Mouse (Mus musculus): ENCODE results near the gene Coa5.

The Coa5 gene

GRCm38 (mm10) chr1:37429366-37430296, at the start of gene Coa5, which contains the start of gene Unc50:
Gene Coa5, minus strand, starts transcription at chr1:37430103.
Gene Unc50, plus strand, starts transcription at chr1:37430139.
- DNase-seq = peak; percentile 89

- no peak for DNase-seq
These were observed 49.2 kb upstream of the Coa5 start for GRCm38 (mm10) chr1:37479074-37479473.

- no peak for DNase-seq
These were observed 48.5 kb upstream of the Coa5 start for GRCm38 (mm10) chr1:37478416-37478815.

- no peak for DNase-seq
These were observed 48.0 kb upstream of the Coa5 start for GRCm38 (mm10) chr1:37477928-37478327.

- DNase-seq = no peak
These were observed 47.3 kb upstream of the Coa5 start for GRCm38 (mm10) chr1:37477250-37477649.

GRCm38 (mm10) chr1:37475312-37475711, 45.4 kb upstream of the Coa5 start:
- no peak for DNase-seq

GRCm38 (mm10) chr1:37474634-37475190, 44.8 kb upstream of the Coa5 start:
- no peak for DNase-seq

- peak in 1 of 2 experiments; percentile 37 for DNase-seq
These were observed 44.1 kb upstream of the Coa5 start for GRCm38 (mm10) chr1:37474046-37474445.

GRCm38 (mm10) chr1:37473251-37473650, 43.3 kb upstream of the Coa5 start:
- DNase-seq = no peak

- no peak for DNase-seq
These were observed 41.6 kb upstream of the Coa5 start for GRCm38 (mm10) chr1:37471179-37472148.

GRCm38 (mm10) chr1:37469007-37469406, 39.1 kb upstream of the Coa5 start:
- DNase-seq = no peak

GRCm38 (mm10) chr1:37467806-37468205, 37.9 kb upstream of the Coa5 start:
- no peak for DNase-seq

- DNase-seq = no peak
These were observed 36.6 kb upstream of the Coa5 start for GRCm38 (mm10) chr1:37466322-37466995.

GRCm38 (mm10) chr1:37464878-37465452, 35.1 kb upstream of the Coa5 start:
- DNase-seq = no peak

- no peak for DNase-seq
These were observed 27.6 kb upstream of the Coa5 start for GRCm38 (mm10) chr1:37457546-37457945.

- DNase-seq = no peak
These were observed 21.4 kb upstream of the Coa5 start for GRCm38 (mm10) chr1:37451270-37451669.

- DNase-seq = peak; percentile 33 to 76
These were observed 18.6 kb upstream of the Coa5 start for GRCm38 (mm10) chr1:37448361-37449095.

- no peak for DNase-seq
These were observed 13.2 kb upstream of the Coa5 start for GRCm38 (mm10) chr1:37442848-37443835.

GRCm38 (mm10) chr1:37436419-37436818, 6.5 kb upstream of the Coa5 start:
- no peak for DNase-seq

- peak in 1 of 2 experiments; percentile 11 for DNase-seq
These were observed 466 bp upstream of the Coa5 start for GRCm38 (mm10) chr1:37430297-37430840.
